Mouse (Mus musculus): ENCODE results near the gene Gm20931. TPM values are rescaled to one million over a fixed set of nuclear protein-coding genes. Genes with fewer than 3 reads are reported as not detected.
"Not testable (repeated sequence)": the region's sequence is repeated elsewhere in the genome, so short reads cannot be mapped to it uniquely, and the experiment has no call there.

Gm20931 gene
- not detected in 2 replicates for polyA plus RNA-seq (2015; fragmentation: Nextera tagmentation; extraction: Ambion mirVana)

DNA sequence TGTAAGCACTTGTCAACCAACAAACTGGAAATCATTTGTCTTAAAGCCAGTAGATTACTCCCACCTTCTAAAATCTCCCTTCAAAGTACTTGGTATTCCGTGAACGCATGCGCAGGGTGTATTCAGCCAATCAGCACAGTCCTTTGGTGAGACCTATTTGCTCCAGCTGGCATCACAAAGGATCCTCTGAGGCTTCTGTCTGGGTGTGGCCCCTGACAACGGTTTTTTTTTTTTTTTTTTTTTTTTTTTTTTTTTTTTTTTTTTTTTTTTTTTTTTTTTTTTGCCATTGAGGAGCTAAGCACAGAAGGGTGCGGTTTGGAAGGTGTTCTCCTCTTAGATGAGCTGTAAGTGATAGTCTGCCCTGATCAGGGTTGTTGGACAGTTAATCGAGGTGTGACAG is at the start of gene Gm20931:
Gene Gm20931 (plus strand): TSS at position 301 of the 400 bp plus-strand sequence.
- not testable (repeated sequence) for H3K27me3 ChIP-seq (replicated peaks); H3K36me3 ChIP-seq (replicated peaks); H3K27ac ChIP-seq; H3K4me2 ChIP-seq; H3K9ac ChIP-seq; ATAC-seq (replicated peaks); H3K4me3 ChIP-seq; H3K9me3 ChIP-seq; H3K4me1 ChIP-seq
- no CpG with 5 or more reads among the region's 6 CpGs for WGBS

Measured in midbrain, embryonic 15.5 days (tissue).